Mouse (Mus musculus) liver, embryonic 14.5 days (tissue): ENCODE results near the gene Capns2.

ENCODE experiments used
- CTCF ChIP-seq: IDR thresholded peaks from 2 replicates; pipeline ENCODE4 v1.5.1; 2016; ENCODE audit warnings: antibody characterized with exemption, low read depth, control low read depth
- EP300 ChIP-seq: IDR thresholded peaks from 2 replicates; pipeline ENCODE4 v1.6.1; 2016; ENCODE audit warnings: antibody characterized with exemption, low read depth

- TF ChIP-seq CTCF (no peak), EP300 (no peak)
Measured at GRCm38 (mm10) chr8:92895053-92895452, 6.2 kb upstream of the Capns2 start.
